Mouse (Mus musculus) lung, embryonic 14.5 days (tissue): ENCODE measurements at regions not wholly inside any gene's neighbourhood (a gene's known extent, or its start where the extent isn't known, plus 50 kb on each side); places are given as distances from the start of the nearest gene placed in this dataset.

Experiments
- ATAC-seq: fragments of 200-750 bp; cut with Nextera tagmentation; 2 replicates; pipeline ENCODE4 v1.8.0; 2017; ENCODE audit warnings: mild to moderate bottlenecking, moderate TSS enrichment, moderate library complexity; ENCODE audit not compliant: insufficient read depth
- DNase-seq: peaks from one replicate; pipeline ENCODE4 v3.0.0-alpha.2; 2015
- H3K27ac ChIP-seq: fragments of 300-500 bp; sonication (generic); 2 replicates; pipeline ENCODE4 v1.5.1; 2014; ENCODE audit warnings: low read depth, mild to moderate bottlenecking, moderate library complexity
- H3K27me3 ChIP-seq: fragments of 300-500 bp; sonication (generic); 2 replicates; pipeline ENCODE4 v1.6.1; 2014; ENCODE audit warnings: low read length, control low read depth; ENCODE audit not compliant: insufficient read depth
- H3K36me3 ChIP-seq: fragments of 300-500 bp; sonication (generic); 2 replicates; pipeline ENCODE4 v1.6.1; 2014; ENCODE audit warnings: control low read depth; ENCODE audit not compliant: insufficient read depth
- H3K4me1 ChIP-seq: fragments of 300-500 bp; sonication (generic); 2 replicates; pipeline ENCODE4 v1.6.1; 2014; ENCODE audit warnings: antibody characterized with exemption, control low read depth; ENCODE audit not compliant: insufficient read depth
- H3K4me2 ChIP-seq: fragments of 300-500 bp; sonication (generic); 2 replicates; pipeline ENCODE4 v1.6.1; 2014; ENCODE audit warnings: mild to moderate bottlenecking
- H3K4me3 ChIP-seq: fragments of 300-500 bp; sonication (generic); 2 replicates; pipeline ENCODE4 v1.5.1; 2014; ENCODE audit warnings: low read depth, low read length
- H3K9ac ChIP-seq: fragments of 300-500 bp; sonication (generic); 2 replicates; pipeline ENCODE4 v1.6.1; 2014
- H3K9me3 ChIP-seq: fragments of 300-500 bp; sonication (generic); 2 replicates; pipeline ENCODE4 v1.6.1; 2016; ENCODE audit warnings: low read depth, low read length, control low read depth
- CTCF ChIP-seq: IDR thresholded peaks from 2 replicates; pipeline ENCODE4 v1.5.1; 2016; ENCODE audit warnings: antibody characterized with exemption, low read depth
- WGBS: fragments of 180-500 bp; shearing (Covaris S2); extraction: QIAGEN DNeasy Blood & Tissue Kit; methylation state at CpG from one replicate; pipeline ENCODE4 v1.1.7; 2014; 5-methylcytosine and 5-hydroxymethylcytosine counted together

DNA sequence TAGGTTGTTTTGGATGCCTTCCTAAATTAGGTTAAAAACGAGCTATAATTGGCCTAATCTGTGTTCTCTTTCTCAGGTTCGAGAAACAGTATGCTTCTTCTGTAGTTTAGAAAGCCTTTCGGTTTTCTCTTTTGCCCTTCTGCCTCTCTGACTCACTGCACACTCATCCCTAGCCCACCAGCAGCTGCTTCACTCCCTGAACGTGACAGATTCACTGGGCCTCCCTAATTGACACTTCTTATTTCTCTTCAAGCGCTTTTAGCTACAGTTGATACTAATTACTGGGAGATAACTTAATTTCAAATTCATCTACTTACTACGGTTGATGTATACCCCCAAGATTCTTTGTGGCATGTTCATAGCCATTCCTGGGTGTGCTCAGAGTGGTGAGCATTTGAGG lies 208.9 kb upstream of the Tle4 start:
- Histone ChIP-seq H3K4me2 (no peak overlapping the region), H3K27ac (no peak overlapping the region), H3K4me3 (no peak overlapping the region), H3K4me1 (no peaks in the 10 kb centered on the region), H3K9ac (no peak overlapping the region), H3K27me3 (no peaks in the 10 kb centered on the region), H3K36me3 (no peaks in the 10 kb centered on the region), H3K9me3 (no peaks in the 10 kb centered on the region)
- no peak for TF ChIP-seq CTCF
- no peak for DNase-seq
- no peak for ATAC-seq
- WGBS = 63% methylated on average over 6 of the region's 6 CpGs

DNA sequence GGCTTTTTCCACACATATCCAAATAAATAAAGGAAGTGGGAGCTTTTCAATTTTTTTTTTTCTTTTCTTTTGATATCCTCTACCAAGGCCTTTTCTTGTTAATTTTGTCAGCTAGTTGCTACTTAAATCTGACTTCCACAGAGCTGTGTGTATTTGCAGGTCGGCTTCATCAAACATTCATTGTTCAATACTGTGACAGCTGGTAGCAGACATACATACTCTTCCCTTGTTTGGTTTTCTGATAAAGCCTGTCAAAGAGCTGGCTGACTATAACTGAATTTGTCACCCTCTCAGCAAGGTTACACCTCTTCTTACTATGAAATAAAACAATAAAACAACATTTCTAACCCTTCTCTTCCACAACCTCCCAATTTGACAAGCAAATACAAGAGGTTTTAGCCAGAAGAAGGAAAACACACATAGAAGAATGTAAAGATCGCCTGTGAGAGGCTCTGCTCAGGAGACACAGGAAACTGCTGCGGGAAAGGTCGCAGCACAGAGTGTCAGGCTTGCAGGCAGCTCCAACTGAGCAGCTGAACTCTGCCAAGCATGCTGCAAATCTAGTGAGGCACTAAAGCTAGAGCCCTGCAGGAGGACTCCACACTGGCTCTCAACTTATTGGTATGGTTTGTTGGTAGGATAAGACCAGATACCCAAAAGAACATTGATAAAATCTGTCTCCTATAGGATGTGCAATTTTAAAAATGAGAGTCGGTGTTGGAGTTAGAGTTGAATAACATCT lies 205.2 kb upstream of the Tle4 start:
- DNase-seq (peak; percentile 56), ATAC-seq (peak; percentile 58; the same call in 1 of the 2 replicates)
- no peak overlapping the region for H3K4me2 ChIP-seq
- H3K4me3 ChIP-seq = no peak overlapping the region
- peaks cover 21% of the 10 kb centered on the region for H3K27me3 ChIP-seq
- 14% methylated on average over 5 of the region's 5 CpGs for WGBS
- H3K27ac ChIP-seq = no peak overlapping the region
- no peaks in the 10 kb centered on the region for H3K4me1 ChIP-seq
- no peak overlapping the region for H3K9ac ChIP-seq
- H3K9me3 ChIP-seq = no peaks in the 10 kb centered on the region
- no peak for TF ChIP-seq CTCF
- H3K36me3 ChIP-seq = no peaks in the 10 kb centered on the region

DNA sequence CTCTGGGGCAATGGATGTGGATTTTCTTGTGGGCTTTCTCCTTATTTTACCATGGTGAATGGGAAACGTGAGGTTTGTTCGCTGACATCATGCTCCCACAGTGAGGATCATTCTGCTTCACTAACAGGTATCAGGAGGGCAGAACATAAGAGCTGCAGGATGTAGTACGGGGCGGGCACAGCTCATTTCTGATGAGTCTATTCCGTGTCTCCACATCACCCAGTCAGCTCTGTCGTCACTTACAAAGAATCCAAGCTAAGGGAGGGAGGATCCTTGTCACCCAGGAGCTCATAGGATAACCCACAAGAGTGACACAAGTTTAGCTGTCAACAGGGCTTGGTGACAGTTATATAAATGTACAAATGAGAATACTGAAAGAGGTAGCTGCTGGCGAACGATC lies 203.8 kb upstream of the Tle4 start:
- TF ChIP-seq CTCF = no peak
- peaks cover 21% of the 10 kb centered on the region for H3K27me3 ChIP-seq
- 64% methylated on average over 8 of the region's 8 CpGs for WGBS

DNA sequence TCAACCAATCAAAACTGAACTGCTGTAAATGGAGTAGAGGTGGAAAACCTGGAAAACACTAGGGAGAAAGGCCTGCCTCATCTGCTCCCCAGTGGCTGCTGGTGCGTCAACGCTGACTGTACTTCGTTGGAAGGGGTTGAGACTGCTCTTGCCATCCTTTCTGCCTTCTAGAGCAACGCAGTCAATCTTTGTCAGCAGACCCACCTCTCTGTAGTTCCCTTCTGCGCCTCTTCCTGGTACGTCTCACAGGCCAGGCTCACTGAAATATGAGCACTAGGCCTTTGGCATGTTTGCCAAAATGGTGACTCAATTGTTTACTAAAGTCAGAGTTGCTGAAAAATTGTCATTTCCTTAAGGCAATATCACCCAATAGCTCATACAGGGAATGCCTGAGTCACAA lies 201.2 kb upstream of the Tle4 start:
- peaks cover 26% of the 10 kb centered on the region for H3K27me3 ChIP-seq
- DNase-seq (peak; percentile 73), ATAC-seq (peak; percentile 70; the same call in 1 of the 2 replicates)
- H3K9me3 ChIP-seq = no peaks in the 10 kb centered on the region
- 48% methylated on average over 6 of the region's 6 CpGs for WGBS
- no peak overlapping the region for H3K4me2 ChIP-seq
- no peak overlapping the region for H3K9ac ChIP-seq
- no peaks in the 10 kb centered on the region for H3K4me1 ChIP-seq
- no peaks in the 10 kb centered on the region for H3K36me3 ChIP-seq
- no peak overlapping the region for H3K4me3 ChIP-seq
- TF ChIP-seq CTCF = no peak
- H3K27ac ChIP-seq = no peak overlapping the region

More for the DNA sequence above, 203.8 kb upstream of the Tle4 start:
- Histone ChIP-seq H3K4me1 (no peaks in the 10 kb centered on the region), H3K9me3 (no peaks in the 10 kb centered on the region), H3K9ac (no peak overlapping the region), H3K4me2 (no peak overlapping the region), H3K4me3 (no peak overlapping the region), H3K36me3 (no peaks in the 10 kb centered on the region), H3K27ac (no peak overlapping the region)
- DNase-seq (no peak), ATAC-seq (no peak)

DNA sequence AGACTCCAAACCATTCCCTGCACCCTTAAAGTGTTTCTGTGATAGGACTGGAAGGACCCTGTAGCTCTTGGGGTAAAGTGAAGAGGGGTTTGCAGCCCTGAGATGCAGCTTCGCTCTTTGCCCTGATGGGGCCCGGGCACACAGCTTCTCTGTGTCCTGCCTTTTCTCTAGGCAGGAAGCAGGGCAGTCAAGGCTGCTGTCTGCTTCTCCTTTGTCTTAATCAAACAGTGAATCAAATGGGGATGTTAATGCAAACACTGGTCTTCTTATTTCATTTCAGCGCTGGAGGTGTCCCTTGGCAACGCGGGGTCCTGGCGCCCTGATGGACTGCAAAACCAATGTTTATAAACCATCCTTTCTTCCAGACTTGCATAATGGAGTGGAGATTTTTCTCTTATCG lies 200.6 kb upstream of the Tle4 start:
- H3K27me3 ChIP-seq = peaks cover 30% of the 10 kb centered on the region
- no peak overlapping the region for H3K4me3 ChIP-seq
- no peaks in the 10 kb centered on the region for H3K4me1 ChIP-seq
- no peaks in the 10 kb centered on the region for H3K36me3 ChIP-seq
- 63% methylated on average over 7 of the region's 7 CpGs for WGBS
- no peak overlapping the region for H3K4me2 ChIP-seq
- DNase-seq (no peak), ATAC-seq (no peak)
- no peak overlapping the region for H3K9ac ChIP-seq
- no peak for TF ChIP-seq CTCF
- H3K27ac ChIP-seq = no peak overlapping the region
- H3K9me3 ChIP-seq = no peaks in the 10 kb centered on the region

DNA sequence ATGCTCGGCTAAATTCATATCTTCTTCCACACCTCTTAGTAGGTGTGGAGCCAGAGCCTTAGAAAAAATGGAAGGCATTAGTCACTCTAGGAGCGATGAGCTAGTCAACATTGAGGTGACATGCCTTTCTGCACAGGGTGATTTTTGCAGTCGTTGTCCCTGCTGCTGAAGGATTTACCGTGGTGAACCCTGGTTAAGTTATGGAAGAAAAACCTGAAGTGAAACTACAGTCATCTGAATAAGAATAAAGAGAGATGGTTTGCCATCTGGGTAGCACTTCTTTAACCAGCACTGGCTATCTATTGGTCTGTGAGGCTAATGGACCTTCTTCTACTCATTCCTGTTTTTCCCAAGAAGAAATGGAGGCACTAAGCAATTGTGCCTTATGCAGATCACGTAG lies 198.1 kb upstream of the Tle4 start:
- H3K9me3 ChIP-seq = no peaks in the 10 kb centered on the region
- H3K9ac ChIP-seq = no peak overlapping the region
- no peak for TF ChIP-seq CTCF
- no peak overlapping the region for H3K4me3 ChIP-seq
- no peaks in the 10 kb centered on the region for H3K36me3 ChIP-seq
- 75% methylated on average over 5 of the region's 5 CpGs for WGBS
- no peak for DNase-seq
- H3K27me3 ChIP-seq = peaks cover 35% of the 10 kb centered on the region
- no peak overlapping the region for H3K4me2 ChIP-seq
- H3K27ac ChIP-seq = no peak overlapping the region
- no peaks in the 10 kb centered on the region for H3K4me1 ChIP-seq
- ATAC-seq = no peak

DNA sequence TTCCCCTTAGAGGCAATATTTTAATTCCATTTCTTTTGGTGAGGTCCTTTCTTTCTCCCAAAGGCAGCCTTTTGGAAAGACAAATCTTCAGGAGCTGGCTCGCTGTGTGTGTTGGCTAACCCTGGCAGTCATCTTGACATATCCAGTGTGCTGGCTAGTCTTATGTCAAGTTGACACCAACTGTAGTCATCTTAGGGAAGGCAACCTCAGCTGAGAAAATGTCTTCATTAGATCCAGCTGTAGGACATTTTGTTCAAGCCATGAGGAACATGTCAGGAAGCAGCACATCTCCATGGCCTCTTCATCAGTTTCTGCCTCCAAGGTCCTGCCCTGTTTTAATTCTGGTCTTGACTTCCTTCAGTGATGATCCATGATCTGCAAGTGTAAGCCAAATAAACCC lies 192.1 kb upstream of the Tle4 start:
- DNase-seq (peak; percentile 43), ATAC-seq (no peak)
- H3K4me1 ChIP-seq = 0 out of 2 replicates have a peak, but pooled peaks cover 4% of the 10 kb centered on the region
- 79% methylated on average over 1 of the region's 1 CpGs for WGBS
- H3K4me2 ChIP-seq = no peak overlapping the region
- H3K9ac ChIP-seq = no peak overlapping the region
- H3K9me3 ChIP-seq = no peaks in the 10 kb centered on the region
- H3K27ac ChIP-seq = no peak overlapping the region
- H3K4me3 ChIP-seq = no peak overlapping the region
- TF ChIP-seq CTCF = no peak
- peaks cover 14% of the 10 kb centered on the region for H3K27me3 ChIP-seq
- no peaks in the 10 kb centered on the region for H3K36me3 ChIP-seq

DNA sequence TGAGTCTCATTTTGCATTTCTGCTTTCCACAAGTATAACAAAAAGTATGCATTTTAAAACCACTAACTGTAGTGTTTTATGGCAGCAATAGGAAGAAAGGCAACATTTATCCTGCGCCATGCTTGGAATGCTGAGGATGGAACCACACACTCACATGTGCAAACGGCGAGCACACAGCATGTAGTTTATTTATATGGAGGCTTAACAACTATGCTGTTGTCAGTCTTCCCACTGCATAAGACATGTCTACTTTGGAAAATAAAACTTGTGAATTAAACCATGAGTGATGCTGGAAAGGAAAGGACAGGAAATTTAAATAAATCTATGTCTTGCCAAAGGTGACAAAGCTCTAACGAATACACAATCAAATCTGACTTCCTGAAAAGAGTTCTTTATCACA lies 190.8 kb upstream of the Tle4 start:
- Histone ChIP-seq H3K4me1 (0 out of 2 replicates have a peak, but pooled peaks cover 4% of the 10 kb centered on the region), H3K27ac (no peak overlapping the region), H3K4me3 (no peak overlapping the region), H3K9me3 (no peaks in the 10 kb centered on the region), H3K36me3 (no peaks in the 10 kb centered on the region), H3K27me3 (peaks cover 12% of the 10 kb centered on the region), H3K4me2 (no peak overlapping the region), H3K9ac (no peak overlapping the region)
- TF ChIP-seq CTCF = no peak
- DNase-seq = no peak
- ATAC-seq = no peak
- WGBS = 81% methylated on average over 4 of the region's 4 CpGs
